Mouse (Mus musculus) lung, postnatal 0 days (tissue): ENCODE results near the gene Ubald1.

Experiments used
- CTCF ChIP-seq: IDR thresholded peaks from 2 replicates; pipeline ENCODE4 v1.5.1; 2016; ENCODE audit warnings: antibody characterized with exemption, mild to moderate bottlenecking
- EP300 ChIP-seq: IDR thresholded peaks from 2 replicates; pipeline ENCODE4 v1.6.1; 2016; ENCODE audit warnings: antibody characterized with exemption, mild to moderate bottlenecking, control low read depth

- TF ChIP-seq CTCF (no peak), EP300 (no peak)
Measured at GRCm38 (mm10) chr16:4906559-4906958, 26.4 kb upstream of the Ubald1 start.
